Mouse (Mus musculus): ENCODE measurements around the gene Slmap. TPM values are rescaled to one million over a fixed set of nuclear protein-coding genes. Genes with fewer than 3 reads are reported as not detected.

Slmap gene
- total and polyA plus RNA-seq, 3 experiments = 19.0 to 61.0 (median 51.0) TPM

DNA sequence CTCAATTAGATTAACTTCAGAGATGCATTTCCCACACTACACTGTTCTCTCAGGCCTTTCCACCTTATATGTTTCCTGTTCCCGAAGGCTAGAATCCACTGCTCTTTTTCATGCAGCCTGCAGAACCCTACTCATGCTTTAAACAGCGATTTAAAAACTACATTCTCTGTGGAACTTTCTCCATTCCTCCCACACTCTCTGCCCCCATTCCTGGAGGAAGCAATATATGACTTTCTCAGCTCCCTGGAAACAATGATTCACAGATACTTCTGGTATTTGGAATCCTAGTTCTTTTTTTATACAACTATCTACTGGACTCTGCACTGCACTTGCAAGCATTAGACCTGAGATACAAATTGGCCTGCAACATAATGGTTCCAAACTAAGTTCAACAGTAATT, 11.6 kb downstream of the Slmap start:
- Histone ChIP-seq H3K9ac (ENCODE audit: insufficient read depth, low read depth) (no peak overlapping the region), H3K36me3 (replicated peaks in 1 of 2; ENCODE audit: control insufficient read depth in 1 of 2, insufficient read depth in 1 of 2, low read length in 1 of 2) (peaks cover 3 to 42% of the 10 kb centered on the region in 2 experiments), H3K27ac (ENCODE audit: insufficient read depth, low read depth) (no peak overlapping the region), H3K9me3 (replicated peaks; ENCODE audit: low read length) (no peaks in the 10 kb centered on the region), H3K4me1 (ENCODE audit: control insufficient read depth in 1 of 2, insufficient read depth in 2 of 2) (peaks cover 0 to 29% of the 10 kb centered on the region in 2 experiments; a peak in 2 of 4 replicates), H3K79me2 (replicated peaks; ENCODE audit: control insufficient read depth, extremely low read depth, insufficient read depth, poor library complexity, severe bottlenecking) (peaks cover 42% of the 10 kb centered on the region), H3K27me3 (replicated peaks) (no peaks in the 10 kb centered on the region), H3K4me3 (replicated peaks in 1 of 3; ENCODE audit: low read depth in 2 of 3, low read length in 2 of 3, poor library complexity in 1 of 3) (no peak overlapping the region), H3K4me2 (ENCODE audit: insufficient read depth, low read depth, poor library complexity, severe bottlenecking) (no peak overlapping the region)
- dilution Hi-C loops (cut with MboI; ENCODE audit: extremely low pct_ligation_motif_present, extremely low pct_unique_long_range_greater_than_20kb, low sequenced_read_pairs) = no loop called here
- no peak for DNase-seq (ENCODE audit: extremely low read depth)
- in situ Hi-C loops (cut with MboI; ENCODE audit: low pct_ligation_motif_present, low pct_unique_long_range_greater_than_20kb, low sequenced_read_pairs) = no loop called here
- TF ChIP-seq MAFK (IDR thresholded peaks at IDR 0.05; ENCODE audit: insufficient replicate concordance, low read length) (no peak), MAX (IDR thresholded peaks at IDR 0.05; ENCODE audit: low read length) (no peak), RAD21 (IDR thresholded peaks at IDR 0.05; ENCODE audit: low read depth, low read length) (no peak), RCOR1 (conservative IDR thresholded peaks at IDR 0.05; ENCODE audit: low read depth, low read length) (no peak), SMC3 (IDR thresholded peaks at IDR 0.05; ENCODE audit: low read depth, low read length) (no peak), USF1 (IDR thresholded peaks at IDR 0.05; ENCODE audit: low read depth, low read length) (no peak), NRF1 (IDR thresholded peaks at IDR 0.05; ENCODE audit: low read depth, low read length) (no peak), USF2 (conservative IDR thresholded peaks at IDR 0.05; ENCODE audit: low read depth, low read length) (no peak), JUND (conservative IDR thresholded peaks at IDR 0.05; ENCODE audit: low read depth, low read length) (no peak), BHLHE40 (IDR thresholded peaks at IDR 0.05; ENCODE audit: low read depth, low read length) (no peak), ZMIZ1 (IDR thresholded peaks at IDR 0.05; ENCODE audit: low read depth, low read length) (no peak), E2F4 (IDR thresholded peaks at IDR 0.05; ENCODE audit: insufficient replicate concordance, low read depth, low read length) (no peak), MEF2A (IDR thresholded peaks at IDR 0.05; ENCODE audit: borderline replicate concordance, low read depth, low read length) (no peak), JUN (IDR thresholded peaks at IDR 0.05; ENCODE audit: insufficient read depth, low read depth, low read length) (no peak), MYC (IDR thresholded peaks at IDR 0.05; ENCODE audit: low read depth, low read length) (no peak)

DNA sequence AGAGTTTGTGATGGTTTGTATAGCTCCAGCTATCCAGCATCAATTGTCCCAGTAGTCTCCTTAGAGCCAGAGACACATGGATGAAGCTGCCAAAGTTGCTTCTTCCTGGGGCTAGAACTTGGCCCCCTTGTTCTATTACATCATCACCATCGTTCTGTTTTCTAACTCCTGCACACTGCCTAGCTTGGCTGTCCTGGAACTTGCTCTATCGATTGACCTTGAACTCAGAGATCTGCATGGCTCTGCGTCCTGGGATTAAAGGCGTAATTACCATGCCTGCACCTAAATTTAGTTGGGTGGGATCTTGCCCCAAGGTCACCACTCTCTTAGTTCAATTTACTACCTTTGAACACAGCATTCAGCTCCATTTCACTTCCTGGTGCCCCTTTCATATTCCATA, 14.9 kb downstream of the Slmap start:
- Histone ChIP-seq H3K9me3 (replicated peaks; ENCODE audit: low read length) (no peaks in the 10 kb centered on the region), H3K27me3 (replicated peaks) (no peaks in the 10 kb centered on the region), H3K79me2 (replicated peaks; ENCODE audit: control insufficient read depth, extremely low read depth, insufficient read depth, poor library complexity, severe bottlenecking) (peaks cover 40% of the 10 kb centered on the region), H3K9ac (ENCODE audit: insufficient read depth, low read depth) (no peak overlapping the region), H3K36me3 (replicated peaks in 1 of 2; ENCODE audit: control insufficient read depth in 1 of 2, insufficient read depth in 1 of 2, low read length in 1 of 2) (peaks cover 6 to 30% of the 10 kb centered on the region in 2 experiments), H3K4me1 (ENCODE audit: control insufficient read depth in 1 of 2, insufficient read depth in 2 of 2) (peaks cover 0 to 22% of the 10 kb centered on the region in 2 experiments; a peak in 2 of 4 replicates), H3K27ac (ENCODE audit: insufficient read depth, low read depth) (no peak overlapping the region), H3K4me2 (ENCODE audit: insufficient read depth, low read depth, poor library complexity, severe bottlenecking) (no peak overlapping the region), H3K4me3 (replicated peaks in 1 of 3; ENCODE audit: low read depth in 2 of 3, low read length in 2 of 3, poor library complexity in 1 of 3) (no peak overlapping the region)
- no peak for DNase-seq (ENCODE audit: extremely low read depth)
- dilution Hi-C loops (cut with MboI; ENCODE audit: extremely low pct_ligation_motif_present, extremely low pct_unique_long_range_greater_than_20kb, low sequenced_read_pairs) (no loop called here), in situ Hi-C loops (cut with MboI; ENCODE audit: low pct_ligation_motif_present, low pct_unique_long_range_greater_than_20kb, low sequenced_read_pairs) (no loop called here)
- TF ChIP-seq GABPA (IDR thresholded peaks at IDR 0.05; ENCODE audit: insufficient replicate concordance, low read depth, low read length) (no peak), EP300 (IDR thresholded peaks at IDR 0.05; ENCODE audit: low read length) (no peak), CHD1 (IDR thresholded peaks at IDR 0.05; ENCODE audit: low read depth, low read length) (no peak), POLR2A (IDR thresholded peaks at IDR 0.05; ENCODE audit: low read depth, low read length) (no peak), ZC3H11A (IDR thresholded peaks at IDR 0.05; ENCODE audit: low read depth, low read length) (no peak), RCOR1 (conservative IDR thresholded peaks at IDR 0.05; ENCODE audit: low read depth, low read length) (no peak), BHLHE40 (IDR thresholded peaks at IDR 0.05; ENCODE audit: low read depth, low read length) (no peak), TCF12 (IDR thresholded peaks at IDR 0.05; ENCODE audit: low read depth, low read length) (no peak), IRF4 (IDR thresholded peaks at IDR 0.05; ENCODE audit: low read depth, low read length) (no peak), KAT2A (IDR thresholded peaks at IDR 0.05; ENCODE audit: insufficient replicate concordance, low read length) (no peak), USF2 (conservative IDR thresholded peaks at IDR 0.05; ENCODE audit: low read depth, low read length) (no peak), UBTF (IDR thresholded peaks at IDR 0.05; ENCODE audit: low read depth, low read length) (no peak), ETS1 (conservative IDR thresholded peaks at IDR 0.05; ENCODE audit: low read depth, low read length) (no peak), MXI1 (IDR thresholded peaks at IDR 0.05; ENCODE audit: low read depth, low read length) (no peak), E2F4 (IDR thresholded peaks at IDR 0.05; ENCODE audit: insufficient replicate concordance, low read depth, low read length) (no peak), ELF1 (IDR thresholded peaks at IDR 0.05; ENCODE audit: low read depth, low read length) (no peak), ZMIZ1 (IDR thresholded peaks at IDR 0.05; ENCODE audit: low read depth, low read length) (no peak)
